Mouse (Mus musculus): ENCODE measurements at regions not wholly inside any gene's neighbourhood (a gene's known extent, or its start where the extent isn't known, plus 50 kb on each side); places are given as distances from the start of the nearest gene placed in this dataset.

- DNase-seq = no peak
These were observed 169.2 kb upstream of the Serpine2 start for GRCm38 (mm10) chr1:80030224-80030623.

- DNase-seq = no peak
These were observed 165.1 kb upstream of the Serpine2 start for GRCm38 (mm10) chr1:80025863-80026616.

- no peak for DNase-seq
These were observed 162.6 kb upstream of the Serpine2 start for GRCm38 (mm10) chr1:80023518-80024095.

- DNase-seq = no peak
These were observed 160.9 kb upstream of the Serpine2 start for GRCm38 (mm10) chr1:80021866-80022265.

GRCm38 (mm10) chr1:80018391-80019065 lies 157.5 kb upstream of the Serpine2 start:
- no peak for DNase-seq

GRCm38 (mm10) chr1:80015474-80015873 lies 154.5 kb upstream of the Serpine2 start:
- no peak for DNase-seq

- no peak for DNase-seq
These were observed 153.6 kb upstream of the Serpine2 start for GRCm38 (mm10) chr1:80014586-80014985.

- no peak for DNase-seq
These were observed 149.7 kb upstream of the Serpine2 start for GRCm38 (mm10) chr1:80010724-80011123.

GRCm38 (mm10) chr1:79999081-79999480 lies 138.1 kb upstream of the Serpine2 start:
- DNase-seq = no peak

GRCm38 (mm10) chr1:79997911-79998310 lies 136.9 kb upstream of the Serpine2 start:
- no peak for DNase-seq

- DNase-seq = no peak
These were observed 136.5 kb upstream of the Serpine2 start for GRCm38 (mm10) chr1:79997456-79997855.

- no peak for DNase-seq
These were observed 123.7 kb upstream of the Serpine2 start for GRCm38 (mm10) chr1:79984721-79985120.

- DNase-seq = no peak
These were observed 121.8 kb upstream of the Serpine2 start for GRCm38 (mm10) chr1:79982678-79983280.

- no peak for DNase-seq
These were observed 118.9 kb upstream of the Serpine2 start for GRCm38 (mm10) chr1:79979863-79980262.

GRCm38 (mm10) chr1:79978156-79978555 lies 117.2 kb upstream of the Serpine2 start:
- no peak for DNase-seq

GRCm38 (mm10) chr1:79956121-79956520 lies 95.1 kb upstream of the Serpine2 start:
- no peak for DNase-seq

- no peak for DNase-seq
These were observed 83.3 kb upstream of the Serpine2 start for GRCm38 (mm10) chr1:79944231-79944630.

GRCm38 (mm10) chr1:79932435-79932834 lies 71.5 kb upstream of the Serpine2 start:
- DNase-seq = no peak

GRCm38 (mm10) chr1:79927740-79928139 lies 66.8 kb upstream of the Serpine2 start:
- DNase-seq = no peak

GRCm38 (mm10) chr1:79925776-79926175 lies 64.8 kb upstream of the Serpine2 start:
- no peak for DNase-seq

GRCm38 (mm10) chr1:79921890-79922289 lies 60.9 kb upstream of the Serpine2 start:
- no peak for DNase-seq

- DNase-seq = no peak
These were observed 60.4 kb upstream of the Serpine2 start for GRCm38 (mm10) chr1:79921333-79921732.

- no peak for DNase-seq
These were observed 56.6 kb upstream of the Serpine2 start for GRCm38 (mm10) chr1:79917426-79918150.
